Mouse (Mus musculus): Measurements from ENCODE around the gene Slpi. TPM values are rescaled to one million over a fixed set of nuclear protein-coding genes. Genes with fewer than 3 reads are reported as not detected.

Slpi gene
- polyA plus RNA-seq, 1 experiment, result 19.1 TPM

DNA sequence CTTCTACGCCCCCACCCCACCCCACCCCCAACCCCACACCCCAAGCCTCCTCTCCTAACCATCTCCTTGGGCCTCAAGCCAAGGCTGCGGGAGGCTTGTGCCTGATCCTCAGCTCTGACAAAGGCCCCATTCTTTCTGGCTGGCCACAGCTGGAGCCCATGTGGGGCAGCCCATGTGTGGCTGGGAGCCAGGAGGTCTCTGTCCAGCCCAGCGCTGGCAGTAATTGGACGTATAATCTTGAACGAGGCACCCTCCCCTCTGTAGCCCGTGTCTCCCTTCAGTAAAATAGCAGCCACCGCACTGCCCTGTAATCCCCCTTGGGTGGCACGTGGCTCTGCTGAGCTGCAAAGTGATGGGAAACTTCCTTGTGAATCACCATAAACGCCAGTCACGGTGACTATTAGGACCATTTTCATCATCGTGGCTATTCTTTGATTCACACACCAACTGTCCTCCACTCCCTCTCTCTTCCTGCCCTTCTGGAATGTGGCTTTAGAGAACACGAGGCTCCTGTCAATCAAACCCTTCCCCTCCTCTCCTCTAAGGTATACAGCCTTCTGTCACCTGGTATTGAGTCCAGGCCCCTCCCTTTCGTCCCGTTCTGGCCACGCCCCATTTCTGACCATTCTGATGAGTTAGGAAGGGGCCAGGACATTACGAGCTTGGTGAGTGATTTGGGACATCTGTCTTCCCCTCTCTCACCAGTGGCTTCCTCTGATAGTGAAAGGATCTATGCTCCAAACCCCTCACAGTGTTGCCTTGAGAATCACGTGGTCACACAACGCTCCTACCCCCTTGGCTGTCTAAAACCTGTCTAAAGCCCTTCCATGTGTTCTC lies 2.8 kb downstream of the Slpi start:
- Histone ChIP-seq H3K9me3 (peaks cover 13% of the 10 kb centered on the region), H3K27me3 (replicated peaks) (peaks cover 74% of the 10 kb centered on the region), H3K4me3 (replicated peaks) (peak overlapping the region; percentile 18), H3K36me3 (replicated peaks; ENCODE audit: low read length) (no peaks in the 10 kb centered on the region), H3K4me1 (peaks cover 29% of the 10 kb centered on the region)
- no peak for TF ChIP-seq GATA1 (IDR thresholded peaks at IDR 0.05; ENCODE audit: borderline replicate concordance, low read length)
- no peak for TF ChIP-seq FLI1 (IDR thresholded peaks at IDR 0.05; ENCODE audit: low read length)

DNA sequence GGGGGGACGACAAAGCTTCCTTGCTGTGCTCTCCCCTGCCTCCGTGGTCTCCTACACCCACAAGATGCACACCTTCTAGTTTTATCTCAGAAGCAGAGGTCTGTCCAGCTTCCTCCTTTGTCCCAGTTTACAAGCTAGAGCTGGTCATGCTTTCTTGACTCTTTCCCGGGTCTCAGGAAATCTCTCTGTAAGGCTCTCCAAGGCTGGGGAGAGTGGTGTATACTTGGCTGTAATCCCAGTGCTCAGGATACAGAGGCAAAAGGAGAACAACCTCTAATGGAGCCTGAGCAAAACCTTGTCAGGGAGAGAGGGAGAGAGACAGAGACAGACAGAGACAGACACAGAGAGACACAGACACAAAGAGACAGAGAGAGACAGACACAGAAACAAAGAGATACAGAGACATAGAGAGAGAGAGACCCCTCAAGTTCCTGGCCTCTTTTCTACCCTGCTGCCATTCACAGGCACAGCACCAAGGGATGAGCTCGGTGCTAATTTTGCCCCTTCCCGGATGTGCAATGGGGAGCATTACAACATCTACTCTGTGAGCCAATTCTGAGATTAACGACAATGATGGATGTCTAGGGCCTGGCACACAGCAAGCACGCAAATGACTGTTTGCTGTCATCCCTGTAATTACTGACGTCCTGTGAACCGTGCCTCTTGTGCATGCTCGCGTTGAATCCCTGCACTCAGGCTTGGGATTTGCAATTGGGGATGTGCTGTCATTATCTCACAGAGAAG lies 5.1 kb downstream of the Slpi start:
- TF ChIP-seq GATA1 (IDR thresholded peaks at IDR 0.05; ENCODE audit: borderline replicate concordance, low read length), result no peak
- no peak for TF ChIP-seq FLI1 (IDR thresholded peaks at IDR 0.05; ENCODE audit: low read length)
- Histone ChIP-seq H3K4me3 (replicated peaks) (no peak overlapping the region), H3K9me3 (peaks cover 3% of the 10 kb centered on the region), H3K27me3 (replicated peaks) (peaks cover 63% of the 10 kb centered on the region), H3K36me3 (replicated peaks; ENCODE audit: low read length) (no peaks in the 10 kb centered on the region), H3K4me1 (peaks cover 18% of the 10 kb centered on the region)

DNA sequence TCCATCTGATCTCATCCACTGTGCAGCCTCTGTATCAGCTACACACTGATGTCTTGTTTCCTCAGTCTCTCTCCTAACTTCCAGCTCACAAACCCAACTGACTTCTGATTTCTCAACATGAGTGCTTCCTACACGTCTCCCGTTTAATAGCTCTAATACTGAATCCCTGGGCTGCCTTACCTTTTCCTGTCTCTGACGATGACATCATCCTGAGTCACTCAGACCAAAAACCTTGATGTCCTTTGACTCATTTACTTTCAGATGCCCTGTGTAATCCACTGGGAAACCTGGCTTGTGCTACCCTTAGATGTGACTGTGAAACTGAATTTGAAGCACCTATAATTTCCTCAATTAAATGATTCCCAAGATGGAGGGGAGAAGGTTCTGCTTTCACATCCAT lies 5.9 kb downstream of the Slpi start:
- Histone ChIP-seq H3K4me3 (replicated peaks) (no peak overlapping the region), H3K27me3 (replicated peaks) (peaks cover 59% of the 10 kb centered on the region), H3K9me3 (peaks cover 3% of the 10 kb centered on the region), H3K36me3 (replicated peaks; ENCODE audit: low read length) (no peaks in the 10 kb centered on the region), H3K4me1 (peaks cover 16% of the 10 kb centered on the region)
- no peak for TF ChIP-seq FLI1 (IDR thresholded peaks at IDR 0.05; ENCODE audit: low read length)
- no peak for TF ChIP-seq GATA1 (IDR thresholded peaks at IDR 0.05; ENCODE audit: borderline replicate concordance, low read length)

GRCm38 (mm10) chr2:164381726-164382125 lies 7.2 kb downstream of the Slpi start:
- Histone ChIP-seq H3K36me3 (replicated peaks; ENCODE audit: low read length) (no peaks in the 10 kb centered on the region), H3K4me3 (replicated peaks) (no peak overlapping the region), H3K4me1 (peaks cover 11% of the 10 kb centered on the region), H3K9me3 (peaks cover 3% of the 10 kb centered on the region), H3K27me3 (replicated peaks) (peaks cover 55% of the 10 kb centered on the region)
- TF ChIP-seq GATA1 (IDR thresholded peaks at IDR 0.05; ENCODE audit: borderline replicate concordance, low read length) (no peak), FLI1 (IDR thresholded peaks at IDR 0.05; ENCODE audit: low read length) (no peak)

DNA sequence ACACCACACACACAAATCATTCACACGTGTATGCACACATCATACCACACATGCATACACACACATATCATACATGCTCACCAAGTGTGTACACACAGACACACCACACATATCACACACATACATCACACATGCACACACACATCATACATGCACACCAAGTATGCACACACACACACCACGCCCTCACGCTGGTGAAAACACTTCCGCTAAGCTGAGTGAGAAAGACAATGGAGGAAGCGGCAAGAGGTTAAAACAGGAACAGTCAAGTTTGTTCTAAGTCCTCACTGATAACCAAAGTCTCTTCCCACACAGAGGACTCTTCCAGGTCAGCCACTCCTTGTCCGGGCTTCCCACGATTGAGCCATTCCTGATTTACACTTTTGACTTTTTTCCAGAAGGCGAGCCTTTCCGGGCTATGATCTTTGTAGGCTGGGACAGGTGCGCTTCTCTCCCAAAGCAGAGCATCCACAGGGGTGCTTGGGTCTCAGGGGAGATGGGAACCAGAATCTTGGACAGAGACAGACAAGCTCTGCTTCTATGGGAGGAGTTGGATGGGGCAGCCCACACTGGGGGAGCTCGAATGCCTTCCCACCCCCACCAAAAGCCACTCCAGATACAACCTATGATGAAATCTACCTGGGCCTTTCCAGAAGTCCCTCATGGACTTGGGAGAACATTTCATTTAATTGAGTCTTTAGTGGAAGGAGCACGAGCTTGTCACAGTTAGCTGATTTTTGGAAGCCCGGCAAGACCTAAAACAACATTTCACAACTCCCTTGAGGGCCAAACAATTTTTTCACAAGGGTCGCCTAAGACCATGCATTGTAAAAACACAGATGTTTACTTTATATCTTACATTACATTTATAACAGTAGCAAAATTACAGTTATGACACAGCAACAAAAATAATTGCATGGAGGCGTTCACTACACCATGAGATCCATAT lies 11.1 kb downstream of the Slpi start:
- Histone ChIP-seq H3K4me3 (replicated peaks) (peak overlapping the region; percentile 64), H3K9me3 (peaks cover 3% of the 10 kb centered on the region), H3K27me3 (replicated peaks) (peaks cover 47% of the 10 kb centered on the region), H3K4me1 (peaks cover 8% of the 10 kb centered on the region), H3K36me3 (replicated peaks; ENCODE audit: low read length) (no peaks in the 10 kb centered on the region)
- no peak for TF ChIP-seq GATA1 (IDR thresholded peaks at IDR 0.05; ENCODE audit: borderline replicate concordance, low read length)
- TF ChIP-seq FLI1 (IDR thresholded peaks at IDR 0.05; ENCODE audit: low read length), result no peak

DNA sequence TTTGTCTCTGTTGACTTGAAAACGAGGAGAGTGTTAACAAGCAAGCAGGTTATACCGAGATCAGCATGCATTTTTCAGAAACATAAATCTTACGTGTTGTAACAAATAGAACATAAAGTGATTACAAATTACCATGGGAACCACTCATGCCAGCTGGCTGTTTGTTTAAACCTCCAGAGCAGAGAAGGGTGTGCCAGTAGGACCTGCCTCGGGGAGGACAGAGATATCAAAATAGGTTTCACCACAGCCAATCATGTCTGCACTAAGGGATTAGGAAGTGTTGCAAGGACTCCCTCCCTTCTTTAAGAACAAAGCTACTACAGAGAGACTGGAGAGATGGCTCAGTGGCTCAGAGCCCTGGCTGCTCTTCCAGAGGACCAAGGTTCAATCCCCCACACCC lies 15.7 kb downstream of the Slpi start:
- no peak for TF ChIP-seq GATA1 (IDR thresholded peaks at IDR 0.05; ENCODE audit: borderline replicate concordance, low read length)
- no peak for TF ChIP-seq FLI1 (IDR thresholded peaks at IDR 0.05; ENCODE audit: low read length)
- peaks cover 20% of the 10 kb centered on the region for H3K4me1 ChIP-seq
- H3K36me3 ChIP-seq (replicated peaks; ENCODE audit: low read length), result no peaks in the 10 kb centered on the region
- H3K9me3 ChIP-seq, result peaks cover 3% of the 10 kb centered on the region; the same call in 1 of the 2 replicates
- no peak overlapping the region for H3K4me3 ChIP-seq (replicated peaks)
- peaks cover 44% of the 10 kb centered on the region for H3K27me3 ChIP-seq (replicated peaks)

DNA sequence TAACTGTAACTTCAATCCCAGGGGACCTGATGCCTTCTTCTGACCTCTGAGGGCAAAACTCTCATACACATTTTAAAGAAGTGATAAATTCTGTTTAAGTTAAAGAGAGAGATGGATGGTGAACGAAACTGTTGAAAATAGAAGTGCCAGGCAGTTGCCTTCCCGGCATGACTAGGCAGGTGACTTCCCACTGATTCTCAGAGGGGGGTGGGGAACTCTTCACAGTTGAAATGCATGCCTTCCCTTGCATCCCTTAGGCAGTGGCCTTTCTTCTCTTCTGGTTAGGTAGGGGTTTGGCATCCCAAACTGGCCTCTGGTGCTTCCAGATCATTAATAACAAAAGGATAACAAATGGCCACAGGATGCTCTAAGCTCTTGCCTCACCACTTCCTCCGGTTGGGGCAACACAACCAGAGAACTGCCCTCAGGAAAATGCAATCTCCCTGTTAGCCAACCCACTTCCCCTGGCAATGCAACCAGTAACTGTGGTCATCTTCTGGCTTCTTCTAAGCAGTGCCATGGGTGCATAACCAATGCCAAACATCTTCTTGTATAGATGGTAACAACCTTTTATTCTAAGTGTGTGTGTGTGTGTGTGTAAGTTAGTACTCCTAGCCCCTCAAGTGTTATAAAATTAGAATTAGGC lies 16.4 kb downstream of the Slpi start:
- Histone ChIP-seq H3K27me3 (replicated peaks) (peaks cover 38% of the 10 kb centered on the region), H3K4me3 (replicated peaks) (peak overlapping the region; percentile 8), H3K9me3 (peaks cover 3% of the 10 kb centered on the region; the same call in 1 of the 2 replicates), H3K36me3 (replicated peaks; ENCODE audit: low read length) (no peaks in the 10 kb centered on the region), H3K4me1 (peaks cover 20% of the 10 kb centered on the region)
- TF ChIP-seq GATA1 (IDR thresholded peaks at IDR 0.05; ENCODE audit: borderline replicate concordance, low read length) (no peak), FLI1 (IDR thresholded peaks at IDR 0.05; ENCODE audit: low read length) (no peak)

- Histone ChIP-seq H3K4me3 (replicated peaks) (no peak overlapping the region), H3K27me3 (replicated peaks) (peaks cover 32% of the 10 kb centered on the region), H3K9me3 (peaks cover 3% of the 10 kb centered on the region; the same call in 1 of the 2 replicates), H3K4me1 (peaks cover 20% of the 10 kb centered on the region), H3K36me3 (replicated peaks; ENCODE audit: low read length) (no peaks in the 10 kb centered on the region)
- no peak for TF ChIP-seq FLI1 (IDR thresholded peaks at IDR 0.05; ENCODE audit: low read length)
- TF ChIP-seq GATA1 (IDR thresholded peaks at IDR 0.05; ENCODE audit: borderline replicate concordance, low read length), result no peak
Observed at GRCm38 (mm10) chr2:164371371-164371770, 17.5 kb downstream of the Slpi start.

Measured in megakaryocyte, embryonic 14.5 days (primary cell).